Mouse (Mus musculus) thymus, adult 18-20 months (tissue): ENCODE measurements at regions not wholly inside any gene's neighbourhood (a gene's known extent, or its start where the extent isn't known, plus 50 kb on each side); places are given as distances from the start of the nearest gene placed in this dataset.

Experiments
- DNase-seq, 2 experiments: peaks; one replicate each; pipeline ENCODE4 v3.0.0; 2022; ENCODE audit warnings: mixed read lengths in 2 of 2

DNA sequence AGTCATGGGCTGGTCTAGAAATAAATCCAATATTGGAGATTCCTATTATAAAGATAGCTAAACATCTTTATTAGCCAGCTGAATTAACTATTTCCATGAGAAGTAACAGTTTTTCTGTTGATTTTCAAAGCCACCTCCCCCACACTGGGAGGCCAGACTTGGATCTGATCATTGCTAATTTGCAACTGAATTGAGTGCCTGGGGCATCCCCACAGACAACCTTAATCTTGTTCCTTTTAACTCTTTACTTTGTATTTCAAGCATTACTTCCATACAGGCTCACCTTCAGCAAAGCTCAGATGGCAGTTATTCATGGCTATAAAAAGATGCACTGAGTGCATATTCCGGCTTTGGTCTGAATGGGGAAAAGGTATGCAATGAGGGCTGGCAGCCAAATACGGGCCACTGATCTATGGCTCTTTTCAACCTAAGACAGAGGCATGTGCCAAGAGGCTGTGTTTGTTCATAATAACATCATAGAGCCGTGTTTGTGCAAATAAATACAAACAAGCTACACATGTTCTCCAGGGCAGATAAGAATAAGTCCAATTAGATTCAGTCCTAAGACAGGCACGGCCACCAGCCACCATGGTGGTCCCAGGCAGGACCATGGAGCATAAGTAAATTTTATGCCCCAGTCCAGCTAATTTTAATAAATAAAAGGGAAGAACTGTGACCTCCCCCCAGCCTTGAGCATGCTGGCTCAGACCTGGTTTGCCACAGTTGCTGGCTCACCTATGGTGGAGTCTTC is 194.5 kb upstream of the Ttc29 start:
- no peak for DNase-seq

DNA sequence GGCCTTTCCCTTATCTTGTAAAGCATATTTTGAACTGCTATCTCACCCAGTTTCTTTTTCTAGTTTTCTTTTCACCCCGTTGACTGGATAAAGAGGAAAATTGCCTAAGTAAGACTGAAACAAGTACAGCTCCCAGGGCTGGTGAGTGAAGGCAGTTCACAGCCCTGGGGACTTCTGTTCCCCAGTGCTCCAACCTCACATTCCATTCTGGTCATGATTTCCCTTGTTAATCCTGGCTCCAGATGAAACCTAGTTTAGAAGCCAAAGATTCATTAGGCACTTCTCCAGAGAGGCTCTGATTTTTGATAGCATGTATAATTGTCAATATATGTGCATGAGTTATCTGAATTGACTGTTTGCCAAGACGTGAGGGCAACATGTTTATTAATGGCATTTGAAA is 191.6 kb upstream of the Ttc29 start:
- DNase-seq = no peak

DNA sequence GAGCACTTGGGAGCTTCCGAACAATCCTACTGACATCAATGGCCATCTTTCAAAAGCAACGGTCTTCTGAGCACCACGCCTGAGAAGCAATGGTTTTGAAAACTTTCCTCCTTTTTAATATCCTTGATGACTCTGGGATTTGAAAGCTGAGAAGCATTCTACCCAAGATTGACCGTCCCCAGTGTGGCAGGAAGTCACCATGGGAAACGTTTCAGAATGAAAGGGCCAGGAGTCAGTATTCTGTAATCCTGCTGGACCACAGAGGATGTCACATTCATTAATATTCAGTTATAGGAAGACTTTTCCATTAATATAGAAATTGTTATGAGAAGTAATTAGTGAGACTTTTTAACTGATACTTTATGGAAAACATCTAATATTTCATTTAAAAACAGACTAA is 190.1 kb upstream of the Ttc29 start:
- DNase-seq = no peak

DNA sequence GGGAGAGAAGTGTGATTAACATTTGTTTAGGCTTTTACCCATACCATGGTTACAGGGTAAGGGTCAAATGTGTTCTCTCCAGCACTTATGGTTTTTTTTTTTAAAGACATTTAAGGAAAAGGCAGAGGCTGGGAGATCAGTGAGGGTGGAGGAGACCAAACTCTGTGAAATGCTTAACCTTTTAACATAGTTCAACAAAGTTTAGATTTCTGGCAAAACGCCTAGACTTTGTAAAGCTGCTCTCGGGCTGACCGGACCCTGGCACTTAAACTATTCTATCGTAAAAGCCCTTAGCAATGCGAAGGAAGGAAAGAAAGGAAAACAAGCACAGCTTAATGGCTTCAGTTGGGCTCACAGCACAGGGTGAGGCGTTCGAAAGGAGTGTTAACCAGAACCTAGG is 189.6 kb upstream of the Ttc29 start:
- DNase-seq = no peak

DNA sequence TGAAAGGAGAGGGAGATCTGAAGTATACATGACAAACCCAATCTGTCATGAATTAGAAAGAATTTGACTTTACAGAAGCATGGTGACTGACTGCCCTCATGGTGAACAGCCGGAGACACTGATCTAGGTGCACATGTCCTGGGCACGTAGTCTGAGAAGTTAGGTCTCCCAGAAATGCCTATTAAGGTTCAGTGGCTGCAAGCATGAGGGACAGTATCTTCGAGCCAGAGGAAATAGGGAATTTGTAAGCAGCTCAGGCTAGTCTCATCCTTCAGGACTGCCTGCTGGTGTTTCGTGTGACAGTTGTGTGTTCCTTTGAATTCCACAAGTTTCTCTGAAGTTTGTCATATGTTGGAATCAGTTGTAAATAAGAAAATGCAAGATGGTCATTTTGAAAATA is 189.2 kb upstream of the Ttc29 start:
- DNase-seq = no peak

DNA sequence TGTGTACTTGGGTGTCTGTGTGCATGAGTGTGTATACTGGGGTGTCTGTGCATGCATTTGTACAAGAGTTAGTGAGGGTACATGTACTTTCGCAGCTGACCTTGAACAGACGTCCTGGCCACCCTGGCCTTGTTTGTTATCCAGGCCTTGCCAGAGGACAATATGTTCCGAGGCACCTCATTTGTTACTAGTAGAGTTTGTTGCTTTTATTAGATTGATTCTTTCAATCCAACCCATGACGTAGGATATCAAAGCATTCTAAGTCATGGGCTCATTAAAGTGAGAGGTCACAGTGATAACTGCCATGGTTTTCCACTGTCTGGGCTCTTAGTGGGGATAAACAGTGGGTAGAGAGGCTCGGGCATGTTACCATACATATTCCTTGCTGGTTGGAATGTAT is 188.1 kb upstream of the Ttc29 start:
- DNase-seq = no peak

DNA sequence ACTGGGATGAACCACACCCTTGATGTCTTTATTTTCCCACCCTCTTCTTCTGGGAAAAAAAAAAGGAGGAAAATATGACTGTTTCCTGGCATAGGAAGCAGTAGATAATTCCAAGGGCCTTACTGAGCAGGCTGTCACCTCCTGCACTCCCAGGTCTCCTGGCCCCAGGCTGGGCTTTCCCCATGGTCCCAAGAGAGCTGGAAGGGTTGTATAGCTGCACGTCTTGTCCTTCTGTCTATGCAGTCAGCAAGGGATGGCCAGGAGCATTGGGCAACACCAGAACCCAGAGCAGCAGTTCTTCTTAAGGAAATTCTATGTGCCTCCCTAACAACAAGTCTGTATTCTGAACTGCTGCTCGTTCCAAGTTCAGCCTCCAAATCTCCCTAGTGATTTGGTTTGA is 185.7 kb upstream of the Ttc29 start:
- DNase-seq = no peak

DNA sequence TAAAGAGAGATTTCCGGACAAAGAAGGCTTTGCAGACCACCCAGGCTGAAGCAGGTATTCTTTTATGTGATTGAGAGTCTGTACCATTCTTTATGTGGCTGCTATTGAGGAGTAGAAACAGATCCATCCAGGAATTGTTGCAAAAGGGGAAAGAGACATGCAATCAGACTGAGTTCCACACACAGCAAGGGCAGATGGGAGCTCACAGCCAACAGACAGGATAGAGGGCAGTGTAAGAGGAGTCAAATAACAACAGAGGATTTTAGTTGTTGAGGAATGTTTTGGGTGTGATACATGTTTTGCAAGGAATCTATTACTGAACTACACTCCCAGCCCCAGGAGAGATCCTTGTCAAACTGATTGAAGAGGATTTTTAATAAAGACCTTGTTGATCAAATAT is 184.2 kb upstream of the Ttc29 start:
- DNase-seq = no peak

DNA sequence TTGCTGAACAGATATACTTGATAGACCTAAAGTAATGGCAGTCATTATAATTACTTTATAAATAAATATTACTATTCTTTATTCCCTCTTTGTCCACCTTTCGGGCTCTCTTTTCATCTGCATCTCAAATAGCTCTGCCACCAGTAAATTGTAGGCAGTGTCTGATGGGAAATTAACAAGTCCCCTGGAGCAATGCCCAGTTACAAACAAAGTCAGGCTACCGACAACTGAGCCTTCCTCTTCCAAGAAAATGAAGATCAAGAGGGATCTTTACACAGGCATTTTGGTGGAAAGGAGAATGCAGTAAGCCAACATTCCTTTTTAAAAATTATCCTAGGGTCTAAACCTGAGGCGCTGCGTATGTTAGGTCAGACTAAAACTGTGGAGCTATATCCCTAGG is 181.3 kb upstream of the Ttc29 start:
- DNase-seq = no peak

DNA sequence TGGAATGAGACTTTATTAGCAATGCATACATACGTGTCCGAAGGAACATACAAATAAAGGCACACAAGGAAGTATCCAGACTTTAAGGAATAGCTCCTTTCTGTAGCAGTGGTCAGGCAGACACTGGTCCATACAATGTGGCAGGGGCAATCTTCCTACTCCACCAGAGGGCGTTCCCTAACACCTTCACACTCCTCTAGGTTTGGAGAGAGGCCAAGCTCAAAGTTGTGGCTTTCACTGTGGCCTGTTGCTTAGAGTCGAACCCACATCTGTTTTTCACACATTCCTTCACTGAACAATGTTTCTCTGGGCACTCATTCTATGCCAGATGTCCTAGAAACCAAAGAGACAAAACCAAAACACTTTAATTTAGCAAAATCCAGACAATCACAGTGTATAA is 178.4 kb upstream of the Ttc29 start:
- no peak for DNase-seq

DNA sequence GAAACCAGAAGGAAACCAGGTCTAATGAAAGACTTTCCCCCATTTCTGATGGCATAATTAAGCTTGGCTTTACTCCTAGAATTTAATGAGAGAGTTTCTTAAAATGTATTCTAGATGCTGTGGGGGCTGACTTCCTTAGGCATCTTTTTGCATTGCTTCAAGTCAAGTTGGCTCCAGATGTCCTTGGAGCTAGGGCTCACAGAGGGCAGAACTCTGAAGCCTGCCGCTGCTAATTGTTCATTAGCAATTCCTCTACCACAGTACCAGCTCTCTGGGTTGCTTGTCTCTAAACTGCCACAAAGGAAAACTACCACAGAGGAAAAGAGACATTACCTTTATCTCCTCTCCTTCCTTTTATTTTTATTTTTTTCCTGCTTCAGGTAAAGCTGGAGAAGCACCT is 175.9 kb upstream of the Ttc29 start:
- no peak for DNase-seq

DNA sequence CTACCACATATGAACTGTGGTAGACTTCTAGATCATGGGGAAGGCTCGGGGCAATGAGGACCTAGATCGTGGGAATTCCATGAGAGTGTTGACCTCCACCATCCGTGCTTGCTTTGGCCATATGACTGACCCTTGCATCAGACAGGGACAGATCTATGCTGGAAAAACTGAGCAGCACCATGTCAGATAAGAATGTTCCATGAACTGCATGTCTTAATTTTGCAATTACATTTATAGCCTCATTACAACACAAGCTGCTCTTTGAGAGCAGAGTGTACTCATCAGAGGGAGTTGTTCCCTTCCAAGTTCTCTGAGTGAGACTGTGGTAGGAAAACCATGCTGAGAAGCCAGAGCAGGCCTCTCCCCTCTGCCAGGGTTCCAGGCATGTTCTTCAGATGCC is 166.4 kb upstream of the Ttc29 start:
- DNase-seq = no peak

DNA sequence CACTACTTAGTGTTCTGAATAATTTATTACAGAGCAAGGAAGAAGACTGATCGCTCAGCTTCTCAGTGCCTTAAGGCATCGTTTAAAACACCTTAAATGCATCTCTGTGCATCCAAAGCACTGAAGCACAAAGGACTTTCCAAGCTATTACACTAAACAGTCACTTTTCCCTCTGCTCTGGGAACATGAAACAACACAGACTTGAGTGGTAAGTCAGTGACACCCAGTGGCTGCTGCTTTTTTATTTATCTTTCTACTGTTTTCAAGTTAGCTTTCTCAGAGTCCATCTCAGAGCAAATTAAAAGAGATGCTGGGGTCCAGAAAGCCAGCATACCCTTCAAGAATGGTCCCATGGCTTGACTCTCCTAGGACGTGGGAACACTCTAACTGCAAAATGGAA is 162.3 kb upstream of the Ttc29 start:
- DNase-seq = no peak

DNA sequence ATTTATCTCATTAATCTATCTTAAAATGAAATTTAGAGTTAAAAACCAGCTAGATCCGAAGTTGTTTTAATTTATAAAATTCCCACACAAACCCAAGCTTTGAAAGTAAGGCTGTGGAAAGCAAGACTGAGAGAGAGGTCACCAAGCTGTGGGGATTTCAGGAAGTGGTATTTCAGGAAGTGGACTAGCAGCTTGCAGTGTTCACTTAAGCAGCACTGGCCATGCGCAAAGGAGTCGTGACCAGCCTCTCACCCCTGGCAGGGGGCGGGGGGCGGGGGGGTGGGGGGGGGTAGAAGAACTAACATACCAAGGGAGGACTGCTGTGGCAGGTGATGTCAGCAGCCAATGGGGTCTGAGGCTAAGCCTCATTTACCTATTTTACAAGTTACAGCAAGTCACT is 158.7 kb upstream of the Ttc29 start:
- no peak for DNase-seq

DNA sequence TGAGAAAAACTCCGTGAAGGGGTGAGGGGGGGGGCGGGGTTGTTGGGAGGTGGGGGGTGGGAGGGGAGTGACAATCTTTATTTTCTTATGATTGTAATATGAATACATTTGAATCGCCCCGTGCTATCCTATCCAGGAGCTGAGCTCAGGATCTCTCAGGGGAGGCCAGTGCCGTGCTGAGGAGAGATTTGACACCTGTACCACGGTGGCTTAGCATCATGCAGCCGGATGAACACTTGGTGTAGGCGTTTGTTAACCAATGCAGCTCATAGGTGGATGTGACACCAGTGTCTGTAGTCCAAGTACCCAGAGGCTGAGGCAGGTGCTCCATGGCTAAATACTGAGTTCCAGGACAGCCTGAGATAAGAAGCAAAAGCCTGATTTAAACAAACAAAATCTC is 158.2 kb upstream of the Ttc29 start:
- no peak for DNase-seq

DNA sequence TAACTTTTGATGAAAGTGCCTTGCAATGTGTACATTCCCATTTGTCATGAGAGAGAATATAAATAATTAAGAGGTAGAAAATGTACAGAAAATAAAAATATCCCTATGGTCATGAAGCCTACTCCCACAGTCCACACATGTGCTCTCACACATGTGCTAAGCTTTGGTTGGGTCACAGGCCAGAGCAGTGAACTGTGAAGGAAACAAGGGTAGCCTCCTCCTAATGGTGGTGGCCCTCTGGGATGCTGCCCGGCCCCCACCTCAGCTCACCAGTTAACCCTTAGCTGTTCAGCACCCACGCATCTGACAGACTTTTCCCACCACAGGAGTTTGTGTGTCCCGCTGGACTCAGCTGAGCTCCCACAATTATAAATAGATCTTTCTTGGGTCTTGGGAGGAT is 157.6 kb upstream of the Ttc29 start:
- no peak for DNase-seq

DNA sequence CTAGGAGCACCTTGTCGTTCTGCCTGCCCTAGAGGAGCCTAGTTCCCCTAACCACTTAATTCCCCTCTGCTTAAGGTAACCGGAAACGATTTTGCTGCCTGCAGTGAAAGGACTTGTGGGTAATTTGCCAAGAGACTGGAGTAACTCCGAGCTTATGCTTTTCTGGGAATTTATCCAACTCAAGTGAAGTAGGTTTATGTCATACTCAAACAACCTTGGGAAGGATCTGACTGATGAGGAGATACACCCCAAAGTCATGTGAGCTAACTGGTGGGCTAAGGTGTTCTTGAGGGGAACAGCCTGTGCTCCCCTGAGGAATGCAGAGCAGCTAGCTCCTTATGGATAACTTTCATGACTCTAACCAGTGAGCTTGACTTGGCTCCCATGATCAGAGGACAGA is 155.7 kb upstream of the Ttc29 start:
- DNase-seq = no peak

DNA sequence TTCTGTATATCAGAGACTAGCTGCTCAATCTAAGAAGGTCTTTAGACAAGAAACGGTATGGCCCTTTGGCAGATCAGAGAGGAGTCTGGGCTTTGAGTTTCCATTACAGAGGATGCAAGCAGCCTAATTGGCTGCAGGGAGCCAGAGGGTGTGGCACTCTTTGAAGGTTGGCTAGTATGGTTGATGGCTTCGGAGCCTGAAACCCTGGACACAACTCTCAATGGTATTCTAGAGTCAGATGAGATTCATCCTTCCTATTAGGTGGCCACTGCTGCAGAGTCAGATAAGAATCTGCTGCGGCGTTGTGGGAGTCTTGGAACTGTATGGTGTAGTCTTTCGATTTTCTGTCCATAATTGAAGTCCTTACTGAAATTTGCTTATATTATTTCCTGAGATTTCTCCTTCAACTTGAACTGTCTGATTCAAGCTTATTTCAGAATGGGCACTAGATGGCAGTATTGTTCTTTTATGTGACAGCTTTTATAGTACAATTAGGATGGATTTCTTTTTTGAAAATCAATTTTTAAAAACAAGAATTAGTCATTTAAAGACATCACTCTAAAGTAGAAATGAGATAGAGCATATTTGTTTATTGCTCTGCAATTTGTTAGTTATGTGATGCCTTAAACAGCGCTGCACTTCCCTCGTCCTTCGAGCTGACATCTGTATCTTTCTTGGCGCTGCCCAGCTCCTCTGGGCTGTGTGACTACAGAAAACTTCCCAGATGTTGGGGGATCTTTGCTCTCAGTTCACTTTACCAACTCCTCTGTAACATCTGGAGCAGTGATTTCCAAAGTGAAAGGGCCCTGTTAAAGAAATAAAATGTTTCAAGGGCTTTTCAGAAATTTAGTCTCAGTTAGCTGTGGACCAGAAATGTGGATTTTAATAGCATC is 151.0 kb upstream of the Ttc29 start:
- no peak for DNase-seq

DNA sequence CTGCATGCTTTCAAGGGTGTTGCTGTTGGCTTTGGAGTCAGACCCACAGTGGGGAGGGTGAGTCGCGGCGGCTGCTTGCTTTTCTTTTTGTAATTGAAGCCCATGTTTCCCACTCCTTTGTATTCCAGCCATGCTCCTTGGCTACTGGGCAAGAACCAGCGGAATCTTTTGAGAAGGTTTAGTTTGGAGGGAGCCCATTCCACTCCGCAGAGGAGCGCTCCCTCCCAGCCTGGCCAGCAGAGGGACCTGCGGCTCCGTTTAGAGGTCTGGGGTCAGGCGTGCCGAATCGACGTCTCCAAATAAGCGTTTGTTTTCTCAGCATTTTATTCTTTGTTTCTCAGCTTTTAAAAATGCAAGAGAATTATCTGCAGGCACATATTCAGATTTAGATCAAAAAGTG is 149.6 kb upstream of the Ttc29 start:
- no peak for DNase-seq

DNA sequence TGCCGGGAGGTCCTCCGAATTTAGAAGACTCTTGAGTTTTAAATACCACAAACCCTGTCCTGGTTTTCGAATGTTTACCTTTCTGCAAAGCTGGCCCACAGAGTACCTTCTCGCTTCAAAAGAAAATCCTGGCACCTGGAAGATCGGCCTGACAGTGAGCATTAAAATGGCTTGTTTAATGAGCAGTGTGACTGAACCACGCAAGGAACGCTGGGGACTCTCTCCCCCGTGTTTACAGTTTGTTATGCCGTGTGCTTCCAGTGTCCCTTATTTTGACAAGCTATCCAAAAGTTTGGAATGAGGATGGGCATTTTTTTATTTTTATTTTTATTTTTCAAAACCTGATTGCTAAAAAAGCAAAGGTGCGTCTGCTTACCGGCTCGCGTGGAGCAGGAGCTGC is 148.9 kb upstream of the Ttc29 start:
- no peak for DNase-seq

DNA sequence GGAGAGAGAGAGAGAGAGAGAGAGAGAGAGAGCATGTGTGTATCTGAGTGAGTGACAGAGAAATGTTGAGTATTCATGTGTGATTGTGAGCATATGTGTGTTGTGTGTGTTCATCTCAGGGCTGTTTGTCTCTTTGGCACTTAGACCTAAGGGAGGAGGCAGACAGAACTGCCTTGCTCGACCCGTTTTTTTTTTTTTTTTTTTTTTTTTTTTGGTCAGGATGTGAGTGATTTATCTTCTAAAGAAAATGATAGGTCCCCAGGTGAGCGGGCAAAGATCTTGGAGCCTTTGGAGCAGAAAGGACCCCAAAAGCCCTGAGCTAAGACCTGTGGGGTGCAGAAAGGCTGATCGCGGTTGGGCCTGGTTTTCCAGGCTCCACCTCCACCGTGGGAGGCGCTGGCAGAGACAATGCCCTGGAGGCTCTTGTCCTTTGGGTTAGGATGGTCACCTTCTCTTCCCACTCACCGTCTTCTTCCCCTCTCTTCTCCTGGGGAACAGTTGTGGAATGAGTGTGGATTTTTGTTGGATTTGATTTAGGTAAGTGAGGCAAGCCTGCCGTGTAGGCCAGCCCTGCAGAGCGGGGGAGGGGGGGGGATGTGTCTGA is 147.1 kb upstream of the Ttc29 start:
- no peak for DNase-seq

DNA sequence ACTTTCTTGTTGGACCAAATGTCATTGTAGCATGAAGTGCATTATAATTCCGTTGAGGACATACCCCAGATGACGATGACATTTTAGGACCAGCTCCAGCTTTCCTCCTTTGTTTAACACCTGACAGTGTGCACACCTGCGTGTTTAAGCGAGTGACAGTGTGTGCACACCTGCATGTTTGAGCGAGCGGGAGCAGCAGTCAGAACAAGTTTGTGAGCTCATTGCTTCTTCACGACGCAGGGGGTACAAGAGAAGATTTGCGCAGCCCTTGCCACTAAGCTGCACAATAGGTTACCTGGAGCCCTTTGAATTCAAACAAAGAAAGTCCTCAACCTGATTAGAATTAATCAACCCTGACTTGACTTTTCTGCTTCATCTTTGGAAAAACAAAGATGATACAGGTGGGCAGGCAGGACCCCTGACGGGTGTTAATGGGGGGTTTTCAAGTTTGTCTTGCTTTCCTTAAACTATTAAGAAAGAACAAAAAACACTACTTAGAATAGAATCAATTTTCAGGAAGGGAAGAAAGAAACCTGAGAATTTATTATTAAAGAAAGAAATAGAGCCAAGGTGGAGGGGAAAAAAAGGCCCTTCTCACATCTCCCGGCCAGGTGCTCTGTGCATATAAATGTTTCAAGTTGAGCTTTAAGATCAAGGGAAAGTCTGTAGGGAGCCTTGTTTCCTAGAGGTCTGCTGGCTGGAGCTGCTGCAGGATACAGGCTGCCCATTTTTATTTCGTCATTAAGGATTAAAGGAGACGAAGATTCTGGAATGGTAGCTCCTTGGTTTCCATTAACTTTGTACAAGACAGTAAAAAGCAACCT is 144.8 kb upstream of the Ttc29 start:
- DNase-seq = no peak

DNA sequence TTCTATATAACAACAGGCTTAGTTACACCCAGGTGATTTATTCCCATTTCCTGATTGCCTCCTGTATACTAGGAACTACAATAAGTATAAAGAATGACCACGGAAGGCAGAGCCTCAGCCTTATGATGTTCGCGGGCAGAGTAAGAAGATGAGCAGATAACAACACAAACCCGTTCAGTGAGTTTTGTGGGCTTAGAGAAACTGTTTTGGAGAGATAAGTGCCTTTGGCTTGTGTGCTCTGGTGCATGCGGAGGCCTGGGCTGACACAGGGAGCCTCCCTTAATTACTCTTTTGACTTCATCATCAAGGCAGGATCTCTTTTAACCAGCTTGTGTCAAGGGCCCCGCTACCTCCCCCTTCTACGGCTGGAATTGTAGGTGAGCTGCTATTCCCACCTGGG is 139.3 kb upstream of the Ttc29 start:
- DNase-seq = no peak
